Mouse (Mus musculus) cerebellum, postnatal 25 days (tissue): ENCODE data around the gene Bcl2.

Experiments used
- DNase-seq, 2 experiments: peaks; one replicate each; pipeline ENCODE4 v3.0.0; 2021; ENCODE audit warnings: mixed read lengths in 2 of 2

The Bcl2 gene

DNA sequence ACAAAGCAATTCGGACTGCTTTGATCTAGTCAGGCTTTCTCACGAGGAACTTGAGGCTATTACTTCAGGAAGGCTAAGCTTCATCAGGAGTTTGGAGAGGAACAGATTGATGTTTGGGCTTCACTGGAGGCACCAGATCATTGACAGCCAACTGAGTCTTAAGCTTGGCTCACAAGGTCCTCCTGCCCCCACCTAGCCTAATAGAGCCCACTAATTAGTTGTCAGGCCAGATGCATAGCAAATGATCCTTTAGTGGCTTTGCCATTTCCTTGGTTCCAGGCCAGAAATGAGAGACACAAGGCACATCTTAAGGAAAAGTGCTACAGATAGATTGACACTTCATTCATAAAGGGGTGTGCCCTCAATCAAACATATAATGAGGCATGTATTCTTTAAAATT is 216.1 kb downstream of the Bcl2 start:
- DNase-seq = no peak
